Mouse (Mus musculus): ENCODE results near the gene Pcbd2. TPM values are rescaled to one million over a fixed set of nuclear protein-coding genes. Genes with fewer than 3 reads are reported as not detected.

Gene Pcbd2
- polyA plus RNA-seq, 1 experiment, result 31.9 TPM

- TF ChIP-seq CTCF (IDR thresholded peaks at IDR 0.05; ENCODE audit: borderline replicate concordance, insufficient read depth, low read length), result no peak
- no peak for TF ChIP-seq POLR2A (IDR thresholded peaks at IDR 0.05; ENCODE audit: low read depth, low read length)
- no peak overlapping the region for H3K4me3 ChIP-seq (ENCODE audit: insufficient read depth, low read length)
- H3K4me1 ChIP-seq (ENCODE audit: control insufficient read depth, insufficient read depth, low read length), result no peaks in the 10 kb centered on the region
- H3K27ac ChIP-seq (ENCODE audit: insufficient read depth, low read length), result no peak overlapping the region
Observed at GRCm38 (mm10) chr13:55704301-55704700, 22.9 kb upstream of the Pcbd2 start.

- no peak for TF ChIP-seq CTCF (IDR thresholded peaks at IDR 0.05; ENCODE audit: borderline replicate concordance, insufficient read depth, low read length)
- TF ChIP-seq POLR2A (IDR thresholded peaks at IDR 0.05; ENCODE audit: low read depth, low read length), result no peak
Observed at GRCm38 (mm10) chr13:55712846-55713245, 14.3 kb upstream of the Pcbd2 start.

GRCm38 (mm10) chr13:55714501-55715166 is 12.5 kb upstream of the Pcbd2 start, which contains the start of gene Txndc15:
Gene Txndc15, plus strand, starts transcription at chr13:55714650.
- Histone ChIP-seq H3K4me3 (ENCODE audit: insufficient read depth, low read length) (peak within 1 kb of the TSS; percentile 90), H3K27ac (ENCODE audit: insufficient read depth, low read length) (peak within 1 kb of the TSS; percentile 49)
- TF ChIP-seq CTCF (IDR thresholded peaks at IDR 0.05; ENCODE audit: borderline replicate concordance, insufficient read depth, low read length) (no peak), POLR2A (IDR thresholded peaks at IDR 0.05; ENCODE audit: low read depth, low read length) (peak; percentile 62)

More at GRCm38 (mm10) chr13:55712846-55713245, 14.3 kb upstream of the Pcbd2 start:
- no peak overlapping the region for H3K27ac ChIP-seq (ENCODE audit: insufficient read depth, low read length)
- H3K4me1 ChIP-seq (ENCODE audit: control insufficient read depth, insufficient read depth, low read length), result 0 out of 2 replicates have a peak, but pooled peaks cover 7% of the 10 kb centered on the region
- H3K4me3 ChIP-seq (ENCODE audit: insufficient read depth, low read length), result no peak overlapping the region

GRCm38 (mm10) chr13:55715167-55715512 is 12.0 kb upstream of the Pcbd2 start:
- 0 out of 2 replicates have a peak, but pooled peaks cover 7% of the 10 kb centered on the region for H3K4me1 ChIP-seq (ENCODE audit: control insufficient read depth, insufficient read depth, low read length)
- TF ChIP-seq POLR2A (IDR thresholded peaks at IDR 0.05; ENCODE audit: low read depth, low read length) (no peak), CTCF (IDR thresholded peaks at IDR 0.05; ENCODE audit: borderline replicate concordance, insufficient read depth, low read length) (no peak)
- peak overlapping the region; percentile 49 for H3K27ac ChIP-seq (ENCODE audit: insufficient read depth, low read length)
- peak overlapping the region; percentile 90 for H3K4me3 ChIP-seq (ENCODE audit: insufficient read depth, low read length)

More at GRCm38 (mm10) chr13:55714501-55715166, 12.5 kb upstream of the Pcbd2 start, which contains the start of gene Txndc15:
- H3K4me1 ChIP-seq (ENCODE audit: control insufficient read depth, insufficient read depth, low read length), result 0 out of 2 replicates have a peak, but pooled peaks cover 7% of the 10 kb centered on the region

GRCm38 (mm10) chr13:55715908-55716510 is 11.2 kb upstream of the Pcbd2 start:
- H3K4me3 ChIP-seq (ENCODE audit: insufficient read depth, low read length), result no peak overlapping the region
- TF ChIP-seq CTCF (IDR thresholded peaks at IDR 0.05; ENCODE audit: borderline replicate concordance, insufficient read depth, low read length), result no peak
- no peak for TF ChIP-seq POLR2A (IDR thresholded peaks at IDR 0.05; ENCODE audit: low read depth, low read length)
- 0 out of 2 replicates have a peak, but pooled peaks cover 7% of the 10 kb centered on the region for H3K4me1 ChIP-seq (ENCODE audit: control insufficient read depth, insufficient read depth, low read length)
- no peak overlapping the region for H3K27ac ChIP-seq (ENCODE audit: insufficient read depth, low read length)

GRCm38 (mm10) chr13:55721516-55721915 is 5.7 kb upstream of the Pcbd2 start:
- Histone ChIP-seq H3K27ac (ENCODE audit: insufficient read depth, low read length) (no peak overlapping the region), H3K4me1 (ENCODE audit: control insufficient read depth, insufficient read depth, low read length) (0 out of 2 replicates have a peak, but pooled peaks cover 3% of the 10 kb centered on the region), H3K4me3 (ENCODE audit: insufficient read depth, low read length) (no peak overlapping the region)
- TF ChIP-seq POLR2A (IDR thresholded peaks at IDR 0.05; ENCODE audit: low read depth, low read length) (no peak), CTCF (IDR thresholded peaks at IDR 0.05; ENCODE audit: borderline replicate concordance, insufficient read depth, low read length) (no peak)

GRCm38 (mm10) chr13:55721995-55722394 is 5.2 kb upstream of the Pcbd2 start:
- Histone ChIP-seq H3K4me1 (ENCODE audit: control insufficient read depth, insufficient read depth, low read length) (no peaks in the 10 kb centered on the region), H3K27ac (ENCODE audit: insufficient read depth, low read length) (no peak overlapping the region), H3K4me3 (ENCODE audit: insufficient read depth, low read length) (no peak overlapping the region)
- TF ChIP-seq POLR2A (IDR thresholded peaks at IDR 0.05; ENCODE audit: low read depth, low read length), result no peak

- TF ChIP-seq POLR2A (IDR thresholded peaks at IDR 0.05; ENCODE audit: low read depth, low read length), result no peak
- no peak for TF ChIP-seq CTCF (IDR thresholded peaks at IDR 0.05; ENCODE audit: borderline replicate concordance, insufficient read depth, low read length)
- H3K27ac ChIP-seq (ENCODE audit: insufficient read depth, low read length), result peak overlapping the region; percentile 92
- no peaks in the 10 kb centered on the region for H3K4me1 ChIP-seq (ENCODE audit: control insufficient read depth, insufficient read depth, low read length)
- H3K4me3 ChIP-seq (ENCODE audit: insufficient read depth, low read length), result peak overlapping the region; percentile 93
Observed at GRCm38 (mm10) chr13:55726598-55727119, 509 bp upstream of the Pcbd2 start.

- peak; percentile 76 for TF ChIP-seq POLR2A (IDR thresholded peaks at IDR 0.05; ENCODE audit: low read depth, low read length)
- TF ChIP-seq CTCF (IDR thresholded peaks at IDR 0.05; ENCODE audit: borderline replicate concordance, insufficient read depth, low read length), result no peak
- peak overlapping the region; percentile 93 for H3K4me3 ChIP-seq (ENCODE audit: insufficient read depth, low read length)
- H3K27ac ChIP-seq (ENCODE audit: insufficient read depth, low read length), result peak overlapping the region; percentile 92
- H3K4me1 ChIP-seq (ENCODE audit: control insufficient read depth, insufficient read depth, low read length), result no peaks in the 10 kb centered on the region
Observed at GRCm38 (mm10) chr13:55727839-55728238, 671 bp downstream of the Pcbd2 start.

- Histone ChIP-seq H3K27ac (ENCODE audit: insufficient read depth, low read length) (no peak overlapping the region), H3K4me1 (ENCODE audit: control insufficient read depth, insufficient read depth, low read length) (no peaks in the 10 kb centered on the region), H3K4me3 (ENCODE audit: insufficient read depth, low read length) (no peak overlapping the region)
- TF ChIP-seq POLR2A (IDR thresholded peaks at IDR 0.05; ENCODE audit: low read depth, low read length), result no peak
- no peak for TF ChIP-seq CTCF (IDR thresholded peaks at IDR 0.05; ENCODE audit: borderline replicate concordance, insufficient read depth, low read length)
Observed at GRCm38 (mm10) chr13:55730716-55731115, 3.5 kb downstream of the Pcbd2 start.

All from embryonic fibroblast, embryonic 13.5 days (primary cell).